Mouse (Mus musculus) liver, postnatal 0 days (tissue): ENCODE results near the gene Etv4. TPM values are rescaled to one million over a fixed set of nuclear protein-coding genes. Genes with fewer than 3 reads are reported as not detected.
A peak's percentile ranks its signal among the peaks of the same experiment; 100 is the strongest.

Source experiments
- ATAC-seq: fragments of 200-750 bp; cut with Nextera tagmentation; 2 replicates; pipeline ENCODE4 v1.8.0; 2017; ENCODE audit warnings: mild to moderate bottlenecking, moderate library complexity
- DNase-seq: peaks from one replicate; pipeline ENCODE4 v3.0.0-alpha.2; 2016
- H3K27ac ChIP-seq: fragments of 300-500 bp; sonication (generic); 2 replicates; pipeline ENCODE4 v1.5.1; 2014; ENCODE audit warnings: antibody characterized with exemption, moderate library complexity, mild to moderate bottlenecking, low read depth
- H3K27me3 ChIP-seq: fragments of 300-500 bp; sonication (generic); 2 replicates; pipeline ENCODE4 v1.6.1; 2014; ENCODE audit warnings: low read length, control low read depth, mixed read lengths; ENCODE audit not compliant: insufficient read depth
- H3K36me3 ChIP-seq: fragments of 300-500 bp; sonication (generic); replicated peaks from 2 replicates; pipeline ENCODE4 v1.6.1; 2014; ENCODE audit warnings: mild to moderate bottlenecking, control low read depth, low read length, moderate library complexity, mixed read lengths; ENCODE audit not compliant: insufficient read depth
- H3K4me1 ChIP-seq: fragments of 300-500 bp; sonication (generic); 2 replicates; pipeline ENCODE4 v1.6.1; 2014; ENCODE audit warnings: antibody characterized with exemption, mild to moderate bottlenecking, control low read depth; ENCODE audit not compliant: insufficient read depth
- H3K4me2 ChIP-seq: fragments of 300-500 bp; sonication (generic); 2 replicates; pipeline ENCODE4 v1.6.1; 2014; ENCODE audit warnings: low read depth, mild to moderate bottlenecking, low read length, moderate library complexity, mixed read lengths
- H3K4me3 ChIP-seq: fragments of 300-500 bp; sonication (generic); 2 replicates; pipeline ENCODE4 v1.5.1; 2014; ENCODE audit warnings: low read depth, low read length
- H3K9ac ChIP-seq: fragments of 300-500 bp; sonication (generic); replicated peaks from 2 replicates; pipeline ENCODE4 v1.6.1; 2014; ENCODE audit warnings: mild to moderate bottlenecking, moderate library complexity
- H3K9me3 ChIP-seq: fragments of 300-500 bp; sonication (generic); 2 replicates; pipeline ENCODE4 v1.6.1; 2016; ENCODE audit warnings: mild to moderate bottlenecking, control low read depth, low read length, mixed read lengths
- CTCF ChIP-seq: sonication (generic); IDR thresholded peaks from 2 replicates; pipeline ENCODE4 v1.5.1; 2016; ENCODE audit warnings: antibody characterized with exemption, low read depth
- EP300 ChIP-seq: IDR thresholded peaks from 2 replicates; pipeline ENCODE4 v1.6.1; 2016; ENCODE audit warnings: antibody characterized with exemption, low read depth, mild to moderate bottlenecking
- WGBS: fragments of 180-500 bp; shearing (Covaris S2); extraction: QIAGEN DNeasy Blood & Tissue Kit; methylation state at CpG from one replicate; pipeline ENCODE4 v1.1.7; 2014; ENCODE audit not compliant: insufficient replicate concordance; 5-methylcytosine and 5-hydroxymethylcytosine counted together
- polyA plus RNA-seq: library from polyadenylated mRNA; unstranded; fragments of >200 nt; fragmentation: Nextera tagmentation; extraction: Ambion mirVana; gene quantifications from 2 replicates; pipeline ENCODE4 v1.2.1, GENCODE M21; 2015

The Etv4 gene
- polyA plus RNA-seq, 1 experiment from 2014 or later: 0.15 TPM

DNA sequence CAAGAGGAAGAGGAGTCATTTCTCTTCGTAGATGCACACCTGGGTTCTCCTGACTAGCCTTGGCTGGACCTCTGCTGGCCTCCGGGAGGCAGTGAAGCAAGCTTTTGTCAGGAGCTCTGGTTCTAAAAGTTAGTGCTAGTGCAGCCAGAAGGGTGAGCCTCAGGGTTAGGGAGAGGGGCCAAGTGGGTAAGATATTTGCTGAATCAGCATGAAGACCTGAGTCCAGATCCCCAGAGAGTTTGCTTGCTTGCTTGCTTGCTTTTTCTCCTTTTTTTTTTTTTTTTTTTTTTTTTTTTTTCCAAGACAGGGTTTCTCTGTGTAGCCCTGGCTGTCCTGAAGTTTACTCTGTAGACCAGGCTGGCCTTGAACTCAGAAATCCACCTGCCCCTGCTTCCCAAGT lies 12.2 kb upstream of the Etv4 start:
- WGBS: 75% methylated on average over 2 of the region's 2 CpGs

DNA sequence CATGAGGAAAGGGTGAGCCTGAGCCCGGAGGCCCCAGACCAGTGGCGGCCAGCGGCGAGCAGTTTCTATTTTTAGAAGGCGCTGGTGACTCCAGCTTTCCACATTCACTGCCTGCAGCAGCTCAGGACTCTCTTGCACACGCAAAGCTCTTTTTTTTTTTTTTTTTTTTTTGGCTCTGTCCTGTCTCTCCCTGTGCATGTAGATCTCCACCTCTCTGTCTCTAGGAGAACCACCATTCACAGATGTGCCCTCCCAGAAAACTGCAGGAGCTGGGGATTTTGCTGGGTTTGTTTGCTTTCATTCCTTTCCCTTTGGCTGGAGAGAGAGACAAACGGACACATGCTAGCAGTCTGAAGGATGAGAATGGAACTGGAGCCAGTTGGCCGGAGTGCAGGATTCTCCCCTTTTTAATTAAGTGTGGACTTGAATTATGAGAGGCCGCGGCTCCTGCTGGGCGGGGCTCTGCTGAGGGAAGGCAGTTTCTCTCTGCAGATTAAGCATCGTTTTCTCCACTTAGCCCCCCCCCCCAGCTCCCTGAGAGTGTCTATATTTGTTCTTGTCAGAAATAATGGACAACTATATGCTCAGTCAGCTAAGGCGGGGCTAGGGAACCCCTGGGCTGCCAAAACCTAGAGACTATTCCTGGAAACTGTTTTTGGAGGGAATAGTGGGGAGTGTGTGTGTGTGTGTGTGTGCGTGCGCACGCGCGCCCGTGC lies 5.8 kb upstream of the Etv4 start:
- no peak overlapping the region for H3K4me3 ChIP-seq
- peaks cover 2% of the 10 kb centered on the region; the same call in 1 of the 2 replicates for H3K4me1 ChIP-seq
- DNase-seq: no peak
- no peak overlapping the region for H3K4me2 ChIP-seq
- 41% methylated on average over 19 of the region's 19 CpGs for WGBS
- H3K27me3 ChIP-seq: peaks cover 31% of the 10 kb centered on the region
- H3K27ac ChIP-seq: no peak overlapping the region
- H3K9ac ChIP-seq: no peak overlapping the region
- no peak for ATAC-seq
- no peaks in the 10 kb centered on the region for H3K9me3 ChIP-seq
- TF ChIP-seq EP300: no peak
- TF ChIP-seq CTCF: no peak
- H3K36me3 ChIP-seq: no peaks in the 10 kb centered on the region

More for the DNA sequence above, 12.2 kb upstream of the Etv4 start:
- TF ChIP-seq CTCF (no peak), EP300 (no peak)
- Histone ChIP-seq H3K27me3 (peaks cover 3% of the 10 kb centered on the region; the same call in 1 of the 2 replicates), H3K9ac (no peak overlapping the region), H3K4me3 (no peak overlapping the region), H3K9me3 (no peaks in the 10 kb centered on the region), H3K4me1 (no peaks in the 10 kb centered on the region), H3K36me3 (no peaks in the 10 kb centered on the region), H3K27ac (no peak overlapping the region), H3K4me2 (no peak overlapping the region)
- DNase-seq (no peak), ATAC-seq (no peak)

DNA sequence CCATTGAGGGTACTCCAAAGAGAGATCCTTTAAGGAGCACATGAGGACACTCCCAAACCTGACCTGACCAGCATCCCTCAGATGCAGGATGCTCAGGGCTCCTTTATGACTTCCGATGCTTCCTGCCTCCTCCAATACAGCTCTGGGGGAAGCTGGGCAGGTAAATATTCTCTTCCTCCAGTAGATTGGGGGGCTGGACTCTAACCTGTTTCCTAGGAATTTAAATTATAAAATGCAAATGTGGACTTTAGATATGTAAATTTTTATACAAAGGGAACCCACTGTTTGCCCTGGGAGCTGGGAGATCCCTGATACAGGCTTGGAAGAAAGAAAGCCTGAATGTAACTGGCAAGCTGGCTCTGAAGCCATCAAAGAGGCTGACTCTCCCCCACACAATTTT lies 2.3 kb upstream of the Etv4 start:
- no peak for TF ChIP-seq EP300
- no peak for TF ChIP-seq CTCF
- ATAC-seq (no peak), DNase-seq (no peak)
- H3K4me3 ChIP-seq: no peak overlapping the region
- no peak overlapping the region for H3K4me2 ChIP-seq
- no peaks in the 10 kb centered on the region for H3K9me3 ChIP-seq
- no peaks in the 10 kb centered on the region for H3K36me3 ChIP-seq
- H3K27ac ChIP-seq: no peak overlapping the region
- 79% methylated on average over 1 of the region's 1 CpGs for whole genome bisulfite sequencing
- H3K27me3 ChIP-seq: peaks cover 62% of the 10 kb centered on the region
- no peak overlapping the region for H3K9ac ChIP-seq
- H3K4me1 ChIP-seq: peaks cover 13% of the 10 kb centered on the region

DNA sequence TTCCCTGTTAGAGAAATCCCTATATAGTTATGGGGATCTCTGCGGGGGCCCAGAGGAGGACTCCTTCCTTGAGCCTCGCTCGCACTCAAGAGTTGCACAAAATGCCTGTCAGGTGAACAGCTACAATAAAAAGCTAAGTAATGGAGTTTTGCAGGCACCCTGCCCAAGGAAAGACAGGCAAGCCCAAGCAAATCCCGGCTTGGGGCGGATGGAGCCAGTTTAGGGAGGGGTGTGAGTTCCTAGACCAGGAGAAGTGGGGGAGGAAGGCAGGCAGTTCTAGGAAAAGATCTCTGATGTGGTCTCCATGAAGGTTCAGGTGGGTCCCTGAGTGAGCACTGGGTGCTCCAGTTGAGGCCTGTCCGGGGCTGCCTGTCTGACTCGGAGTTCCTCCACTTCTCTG lies 1.5 kb upstream of the Etv4 start:
- TF ChIP-seq EP300: no peak
- TF ChIP-seq CTCF: no peak
- H3K4me3 ChIP-seq: no peak overlapping the region
- no peaks in the 10 kb centered on the region for H3K36me3 ChIP-seq
- DNase-seq: no peak
- no peaks in the 10 kb centered on the region for H3K9me3 ChIP-seq
- 58% methylated on average over 7 of the region's 7 CpGs for WGBS
- H3K27ac ChIP-seq: no peak overlapping the region
- H3K9ac ChIP-seq: no peak overlapping the region
- no peak overlapping the region for H3K4me2 ChIP-seq
- peaks cover 13% of the 10 kb centered on the region for H3K4me1 ChIP-seq
- peaks cover 69% of the 10 kb centered on the region for H3K27me3 ChIP-seq
- no peak for ATAC-seq

DNA sequence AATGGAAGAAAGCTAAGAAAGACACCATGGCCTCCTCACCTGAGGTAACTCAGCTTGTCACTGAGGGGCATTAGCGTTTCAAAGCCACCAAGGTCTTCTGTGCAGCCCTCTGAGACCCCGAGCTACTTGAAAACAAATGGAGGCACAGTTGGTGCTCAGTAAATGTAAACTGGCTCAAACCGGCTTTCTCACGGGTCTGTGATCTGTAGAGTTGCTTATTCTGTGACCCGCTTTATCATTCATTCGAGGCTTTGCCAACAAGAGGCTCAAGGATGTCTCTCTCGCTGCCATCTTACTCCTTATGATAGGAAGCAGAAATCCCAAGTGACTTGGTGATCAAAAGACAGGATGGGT lies 658 bp upstream of the Etv4 start:
- Histone ChIP-seq H3K9ac (no peak overlapping the region), H3K4me2 (peak overlapping the region; percentile 74), H3K36me3 (no peaks in the 10 kb centered on the region), H3K4me3 (peak overlapping the region; percentile 49; the same call in 1 of the 2 replicates), H3K27me3 (peaks cover 75% of the 10 kb centered on the region), H3K27ac (no peak overlapping the region), H3K9me3 (no peaks in the 10 kb centered on the region), H3K4me1 (peaks cover 11% of the 10 kb centered on the region)
- 7% methylated on average over 7 of the region's 7 CpGs for WGBS
- ATAC-seq: no peak
- DNase-seq: no peak
- TF ChIP-seq CTCF: no peak
- TF ChIP-seq EP300: no peak

DNA sequence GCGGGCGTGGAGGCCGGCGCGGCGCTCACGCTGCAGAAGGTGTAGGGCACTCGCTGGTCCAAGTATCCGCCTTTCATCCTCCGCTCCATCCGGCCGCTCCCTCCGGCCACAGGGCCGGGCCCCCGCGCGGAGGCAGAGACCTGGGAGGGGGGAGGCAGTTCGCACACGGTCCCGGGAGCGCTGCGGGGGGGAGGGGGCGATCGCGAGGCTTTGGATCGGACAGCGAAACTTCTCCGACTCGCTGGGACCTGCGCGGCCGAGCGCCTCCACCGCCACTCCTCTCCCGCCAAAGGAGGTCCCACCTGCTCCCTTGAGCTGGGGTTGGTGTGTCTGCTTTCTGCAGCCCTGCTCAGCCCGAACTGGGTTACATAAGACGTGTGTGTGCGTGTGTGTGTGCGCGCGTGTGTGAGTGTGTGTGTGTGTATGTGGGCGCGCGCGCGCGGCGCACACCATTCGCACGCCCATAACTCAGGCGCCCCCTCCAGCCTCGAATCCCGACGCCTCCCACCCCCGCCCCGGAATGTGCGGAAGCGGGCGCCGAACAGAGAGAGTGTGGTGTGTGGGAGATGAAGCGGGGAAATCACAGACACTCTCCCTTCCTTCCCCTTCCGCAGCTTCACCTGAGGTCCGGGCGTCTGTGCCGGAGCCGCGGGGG lies 556 bp downstream of the Etv4 start:
- Histone ChIP-seq H3K27ac (no peak overlapping the region), H3K4me2 (peak overlapping the region; percentile 74), H3K4me1 (peaks cover 11% of the 10 kb centered on the region), H3K9me3 (no peaks in the 10 kb centered on the region), H3K36me3 (no peaks in the 10 kb centered on the region), H3K9ac (0 out of 2 replicates have a peak overlapping the region, but pooled peaks have one; percentile 0), H3K4me3 (peak overlapping the region; percentile 49), H3K27me3 (peaks cover 81% of the 10 kb centered on the region)
- ATAC-seq (peak; percentile 39), DNase-seq (no peak)
- TF ChIP-seq CTCF: no peak
- TF ChIP-seq EP300: no peak
- WGBS: under 1% methylated on average over 33 of the region's 67 CpGs
